Mouse (Mus musculus) naive thymus-derived CD4-positive, alpha-beta T cell, adult 2 months (primary cell): Measurements from ENCODE around the gene Gm20388.

Experiments used
- DNase-seq: peaks from one replicate; pipeline ENCODE4 v3.0.0-alpha.2; 2011; ENCODE audit warnings: low read depth

The Gm20388 gene

GRCm38 (mm10) chr8:120263879-120264278 is 353.2 kb downstream of the Gm20388 start:
- no peak for DNase-seq

GRCm38 (mm10) chr8:120264388-120264943 is 353.8 kb downstream of the Gm20388 start:
- DNase-seq: no peak

- DNase-seq: no peak
These were observed 354.4 kb downstream of the Gm20388 start for GRCm38 (mm10) chr8:120264944-120265453.

- DNase-seq: no peak
These were observed 354.8 kb downstream of the Gm20388 start for GRCm38 (mm10) chr8:120265471-120265870.

- no peak for DNase-seq
These were observed 357.9 kb downstream of the Gm20388 start for GRCm38 (mm10) chr8:120268541-120268980.

- DNase-seq: no peak
These were observed 359.8 kb downstream of the Gm20388 start for GRCm38 (mm10) chr8:120270449-120270848.

GRCm38 (mm10) chr8:120273430-120273829 is 362.8 kb downstream of the Gm20388 start:
- no peak for DNase-seq

- peak; percentile 74 for DNase-seq
These were observed 365.6 kb downstream of the Gm20388 start for GRCm38 (mm10) chr8:120276051-120276890.

GRCm38 (mm10) chr8:120276891-120277426 is 366.3 kb downstream of the Gm20388 start:
- peak; percentile 38 for DNase-seq

- DNase-seq: no peak
These were observed 367.4 kb downstream of the Gm20388 start for GRCm38 (mm10) chr8:120278009-120278408.

GRCm38 (mm10) chr8:120279418-120279817 is 368.8 kb downstream of the Gm20388 start:
- no peak for DNase-seq

GRCm38 (mm10) chr8:120281487-120281886 is 370.8 kb downstream of the Gm20388 start:
- peak; percentile 69 for DNase-seq

GRCm38 (mm10) chr8:120282465-120282864 is 371.8 kb downstream of the Gm20388 start:
- DNase-seq: no peak

- no peak for DNase-seq
These were observed 373.6 kb downstream of the Gm20388 start for GRCm38 (mm10) chr8:120284265-120284664.

GRCm38 (mm10) chr8:120285033-120285432 is 374.4 kb downstream of the Gm20388 start:
- no peak for DNase-seq

GRCm38 (mm10) chr8:120285878-120286277 is 375.2 kb downstream of the Gm20388 start:
- no peak for DNase-seq

- DNase-seq: peak; percentile 44
These were observed 377.7 kb downstream of the Gm20388 start for GRCm38 (mm10) chr8:120288122-120288908.

- no peak for DNase-seq
These were observed 378.6 kb downstream of the Gm20388 start for GRCm38 (mm10) chr8:120289191-120289590.

- no peak for DNase-seq
These were observed 379.1 kb downstream of the Gm20388 start for GRCm38 (mm10) chr8:120289698-120290181.

- no peak for DNase-seq
These were observed 380.0 kb downstream of the Gm20388 start for GRCm38 (mm10) chr8:120290614-120291013.

GRCm38 (mm10) chr8:120291650-120292049 is 381.0 kb downstream of the Gm20388 start:
- DNase-seq: no peak
